Mouse (Mus musculus) midbrain, embryonic 16.5 days (tissue): Measurements from ENCODE around the gene Mb21d2. TPM values are rescaled to one million over a fixed set of nuclear protein-coding genes. Genes with fewer than 3 reads are reported as not detected.

Experiments used
- ATAC-seq: fragments of 200-750 bp; cut with Nextera tagmentation; 2 replicates; pipeline ENCODE4 v1.8.0; 2017; ENCODE audit warnings: moderate TSS enrichment
- H3K27ac ChIP-seq: fragments of 300-500 bp; sonication (generic); 2 replicates; pipeline ENCODE4 v1.5.1; 2014; ENCODE audit warnings: mild to moderate bottlenecking, low read length, mixed read lengths
- H3K27me3 ChIP-seq: fragments of 300-500 bp; sonication (generic); 2 replicates; pipeline ENCODE4 v1.6.1; 2014; ENCODE audit warnings: low read depth, low read length, mixed read lengths; ENCODE audit not compliant: control insufficient read depth, insufficient read depth
- H3K36me3 ChIP-seq: fragments of 300-500 bp; sonication (generic); 2 replicates; pipeline ENCODE4 v1.6.1; 2014; ENCODE audit warnings: mild to moderate bottlenecking, low read length, moderate library complexity, mixed read lengths; ENCODE audit not compliant: control insufficient read depth, insufficient read depth
- H3K4me1 ChIP-seq: fragments of 300-500 bp; sonication (generic); 2 replicates; pipeline ENCODE4 v1.6.1; 2014; ENCODE audit warnings: mild to moderate bottlenecking, low read length, mixed read lengths; ENCODE audit not compliant: control insufficient read depth, insufficient read depth
- H3K4me2 ChIP-seq: fragments of 300-500 bp; sonication (generic); 2 replicates; pipeline ENCODE4 v1.6.1; 2014; ENCODE audit warnings: mild to moderate bottlenecking, low read length, mixed read lengths
- H3K4me3 ChIP-seq: fragments of 300-500 bp; sonication (generic); 2 replicates; pipeline ENCODE4 v1.5.1; 2014; ENCODE audit warnings: low read depth, mild to moderate bottlenecking, low read length, moderate library complexity, mixed read lengths
- H3K9ac ChIP-seq: fragments of 300-500 bp; sonication (generic); 2 replicates; pipeline ENCODE4 v1.6.1; 2014; ENCODE audit warnings: low read depth, low read length, mixed read lengths
- H3K9me3 ChIP-seq: fragments of 300-500 bp; sonication (generic); replicated peaks from 2 replicates; pipeline ENCODE4 v1.6.1; 2014; ENCODE audit warnings: mild to moderate bottlenecking, low read length, mixed read lengths; ENCODE audit not compliant: control insufficient read depth, poor library complexity, severe bottlenecking
- WGBS: fragments of 180-500 bp; shearing (Covaris S2); extraction: QIAGEN DNeasy Blood & Tissue Kit; methylation state at CpG from one replicate; pipeline ENCODE4 v1.1.7; 2014; 5-methylcytosine and 5-hydroxymethylcytosine counted together
- polyA plus RNA-seq: library from polyadenylated mRNA; unstranded; fragments of >200 nt; fragmentation: Nextera tagmentation; extraction: Ambion mirVana; gene quantifications from 2 replicates; pipeline ENCODE4 v1.2.1, GENCODE M21; 2015

The Mb21d2 gene
- polyA plus RNA-seq, 1 experiment from 2014 or later = 10.8 TPM

DNA sequence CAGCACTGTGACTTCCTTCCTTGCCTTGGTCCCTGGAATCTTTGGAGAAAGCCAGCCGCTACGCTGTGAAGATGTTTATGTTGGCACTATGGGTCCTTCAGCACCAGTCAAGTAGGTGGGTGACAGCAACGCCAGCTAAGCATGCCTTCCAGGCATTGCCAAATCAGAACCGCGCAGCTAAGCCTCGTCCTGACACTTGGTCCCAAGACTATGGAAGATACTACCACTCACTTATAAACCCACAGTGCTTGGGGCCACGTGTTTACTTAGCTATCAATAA, 70.5 kb downstream of the Mb21d2 start:
- Histone ChIP-seq H3K4me1 (peaks cover 16% of the 10 kb centered on the region), H3K9ac (no peak overlapping the region), H3K9me3 (no peaks in the 10 kb centered on the region), H3K4me3 (no peak overlapping the region), H3K4me2 (no peak overlapping the region), H3K27ac (no peak overlapping the region), H3K36me3 (no peaks in the 10 kb centered on the region), H3K27me3 (no peaks in the 10 kb centered on the region)
- 71% methylated on average over 7 of the region's 7 CpGs for WGBS
- ATAC-seq = peak; percentile 25; the same call in 1 of the 2 replicates

- no peak overlapping the region for H3K27ac ChIP-seq
- no peak overlapping the region for H3K4me2 ChIP-seq
- no peaks in the 10 kb centered on the region for H3K9me3 ChIP-seq
- H3K9ac ChIP-seq = no peak overlapping the region
- peak; percentile 23; the same call in 1 of the 2 replicates for ATAC-seq
- no peak overlapping the region for H3K4me3 ChIP-seq
- WGBS = 80% methylated on average over 18 of the region's 18 CpGs
- H3K27me3 ChIP-seq = no peaks in the 10 kb centered on the region
- H3K4me1 ChIP-seq = peaks cover 16% of the 10 kb centered on the region
- H3K36me3 ChIP-seq = no peaks in the 10 kb centered on the region
These were observed 71.1 kb downstream of the Mb21d2 start for GRCm38 (mm10) chr16:28858210-28859008.

DNA sequence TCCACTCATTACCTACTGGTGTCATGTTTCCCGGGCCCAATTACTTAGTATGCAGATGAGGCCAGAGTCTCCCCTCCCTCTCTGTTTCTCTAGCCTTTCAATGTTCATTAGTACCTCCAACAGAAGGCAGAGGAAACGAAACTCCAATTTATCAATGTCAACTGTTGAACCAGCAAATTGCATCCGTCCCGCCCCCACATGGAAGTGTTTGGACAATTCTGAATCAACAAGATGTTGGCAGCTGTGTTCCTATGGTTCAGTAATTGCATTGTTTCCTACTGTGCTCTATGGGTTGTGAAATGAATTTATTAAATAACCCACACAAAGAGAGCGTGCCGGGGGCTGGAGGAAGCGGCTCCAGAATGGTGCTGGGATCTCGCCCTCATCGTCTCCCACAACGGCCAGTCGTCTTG, 78.1 kb downstream of the Mb21d2 start:
- Histone ChIP-seq H3K9ac (no peak overlapping the region), H3K27me3 (no peaks in the 10 kb centered on the region), H3K36me3 (no peaks in the 10 kb centered on the region), H3K4me1 (peaks cover 12% of the 10 kb centered on the region), H3K9me3 (no peaks in the 10 kb centered on the region), H3K4me2 (peak overlapping the region; percentile 24; the same call in 1 of the 2 replicates), H3K4me3 (no peak overlapping the region), H3K27ac (no peak overlapping the region)
- 30% methylated on average over 11 of the region's 11 CpGs for WGBS
- ATAC-seq = peak; percentile 72

GRCm38 (mm10) chr16:28850881-28851280, 78.6 kb downstream of the Mb21d2 start:
- Histone ChIP-seq H3K4me3 (no peak overlapping the region), H3K4me1 (peaks cover 12% of the 10 kb centered on the region), H3K27ac (no peak overlapping the region; the same call in 1 of the 2 replicates), H3K9ac (no peak overlapping the region), H3K4me2 (peak overlapping the region; percentile 23; the same call in 1 of the 2 replicates), H3K27me3 (no peaks in the 10 kb centered on the region), H3K36me3 (no peaks in the 10 kb centered on the region), H3K9me3 (no peaks in the 10 kb centered on the region)
- WGBS = 54% methylated on average over 14 of the region's 14 CpGs
- peak; percentile 46; the same call in 1 of the 2 replicates for ATAC-seq

DNA sequence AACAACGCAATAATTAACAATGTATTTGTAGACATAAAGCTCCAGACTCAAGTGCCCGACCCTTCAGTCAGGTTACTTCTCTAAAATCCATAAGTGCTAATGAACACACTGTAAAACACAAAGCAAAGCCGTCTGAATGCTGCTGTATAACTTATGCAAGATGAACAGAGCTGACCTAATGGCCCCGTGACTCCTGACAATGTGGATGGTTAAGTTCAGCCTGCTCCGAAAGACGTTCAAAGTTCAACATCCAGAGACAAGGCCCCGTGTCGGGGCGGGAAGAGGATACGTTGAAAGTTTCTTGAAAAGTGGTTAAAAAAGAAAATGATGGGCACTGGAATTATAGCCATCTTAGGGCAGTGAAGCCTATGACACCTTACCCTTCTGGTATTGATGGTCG, 83.3 kb downstream of the Mb21d2 start:
- Histone ChIP-seq H3K4me3 (no peak overlapping the region), H3K9ac (no peak overlapping the region), H3K9me3 (no peaks in the 10 kb centered on the region), H3K36me3 (no peaks in the 10 kb centered on the region), H3K27me3 (no peaks in the 10 kb centered on the region), H3K27ac (no peak overlapping the region), H3K4me1 (peaks cover 19% of the 10 kb centered on the region), H3K4me2 (no peak overlapping the region)
- 87% methylated on average over 11 of the region's 11 CpGs for WGBS
- ATAC-seq = no peak

- no peak for ATAC-seq
- H3K27ac ChIP-seq = no peak overlapping the region
- H3K4me1 ChIP-seq = peaks cover 20% of the 10 kb centered on the region
- 91% methylated on average over 3 of the region's 3 CpGs for WGBS
- no peak overlapping the region for H3K9ac ChIP-seq
- no peaks in the 10 kb centered on the region for H3K9me3 ChIP-seq
- H3K4me3 ChIP-seq = no peak overlapping the region
- H3K36me3 ChIP-seq = no peaks in the 10 kb centered on the region
- H3K4me2 ChIP-seq = no peak overlapping the region
- H3K27me3 ChIP-seq = no peaks in the 10 kb centered on the region
These were observed 84.1 kb downstream of the Mb21d2 start for GRCm38 (mm10) chr16:28845336-28845735.

- Histone ChIP-seq H3K27ac (no peak overlapping the region), H3K27me3 (no peaks in the 10 kb centered on the region), H3K9ac (no peak overlapping the region), H3K36me3 (no peaks in the 10 kb centered on the region), H3K9me3 (no peaks in the 10 kb centered on the region), H3K4me3 (no peak overlapping the region), H3K4me1 (peaks cover 25% of the 10 kb centered on the region), H3K4me2 (peak overlapping the region; percentile 10; the same call in 1 of the 2 replicates)
- ATAC-seq = peak; percentile 38
- 4% methylated on average over 11 of the region's 11 CpGs for WGBS
These were observed 88.4 kb downstream of the Mb21d2 start for GRCm38 (mm10) chr16:28841102-28841501.

GRCm38 (mm10) chr16:28840075-28840974, 89.1 kb downstream of the Mb21d2 start:
- Histone ChIP-seq H3K9me3 (no peaks in the 10 kb centered on the region), H3K4me3 (no peak overlapping the region), H3K4me1 (peaks cover 25% of the 10 kb centered on the region), H3K4me2 (no peak overlapping the region), H3K27me3 (no peaks in the 10 kb centered on the region), H3K27ac (no peak overlapping the region), H3K36me3 (no peaks in the 10 kb centered on the region), H3K9ac (no peak overlapping the region)
- peak; percentile 63 for ATAC-seq
- WGBS = 46% methylated on average over 24 of the region's 24 CpGs

GRCm38 (mm10) chr16:28839575-28839974, 89.9 kb downstream of the Mb21d2 start:
- 84% methylated on average over 9 of the region's 9 CpGs for WGBS
- H3K36me3 ChIP-seq = no peaks in the 10 kb centered on the region

More at GRCm38 (mm10) chr16:28839575-28839974, 89.9 kb downstream of the Mb21d2 start:
- Histone ChIP-seq H3K4me3 (no peak overlapping the region), H3K4me1 (peaks cover 25% of the 10 kb centered on the region), H3K9me3 (no peaks in the 10 kb centered on the region), H3K27ac (no peak overlapping the region), H3K27me3 (no peaks in the 10 kb centered on the region), H3K4me2 (no peak overlapping the region), H3K9ac (no peak overlapping the region)
- ATAC-seq = no peak
